Mouse (Mus musculus) naive thymus-derived CD4-positive, alpha-beta T cell, adult 2 months (primary cell): ENCODE data around the gene 1700056E22Rik.
A peak's percentile ranks its signal among the peaks of the same experiment; 100 is the strongest.

ENCODE experiments used
- DNase-seq: peaks from one replicate; pipeline ENCODE4 v3.0.0-alpha.2; 2011; ENCODE audit warnings: low read depth

1700056E22Rik gene

GRCm38 (mm10) chr1:184051286-184051685 is 17.2 kb upstream of the 1700056E22Rik start:
- peak; percentile 15 for DNase-seq

DNA sequence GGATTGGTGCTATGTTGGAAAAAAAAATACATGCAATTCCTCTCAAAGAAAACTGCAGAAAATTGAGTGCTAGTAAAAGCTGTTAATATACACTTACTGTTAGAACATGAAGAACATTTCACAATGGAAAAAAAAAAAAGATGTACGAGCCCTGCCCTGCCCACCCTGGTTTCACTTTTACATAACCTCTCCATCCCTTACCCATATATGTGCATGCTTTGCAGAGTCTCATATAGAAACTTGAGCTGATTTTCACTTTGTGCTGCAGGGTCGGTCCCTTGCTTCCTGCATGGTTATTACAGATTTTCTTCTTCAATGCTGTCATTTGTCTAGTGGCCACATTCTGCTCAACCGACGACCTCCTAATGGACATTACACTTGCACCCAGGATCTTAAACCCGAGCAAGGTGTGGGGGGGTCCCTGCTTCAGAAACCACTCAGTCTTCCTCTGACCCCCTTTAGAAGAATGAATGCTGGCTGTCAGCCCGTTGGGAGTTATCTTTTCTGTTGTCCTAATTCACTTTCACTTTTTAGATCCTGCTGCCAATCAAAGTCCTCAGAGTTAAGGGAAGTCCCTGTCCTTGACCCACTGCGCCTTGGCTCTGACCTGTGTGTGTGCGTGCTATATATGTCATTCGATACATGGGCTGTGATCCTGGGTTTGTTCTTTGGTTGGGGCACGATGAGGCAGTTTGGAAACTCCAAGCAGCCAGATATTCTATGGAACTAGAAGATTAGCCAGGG is 14.7 kb upstream of the 1700056E22Rik start:
- DNase-seq: peak; percentile 72

DNA sequence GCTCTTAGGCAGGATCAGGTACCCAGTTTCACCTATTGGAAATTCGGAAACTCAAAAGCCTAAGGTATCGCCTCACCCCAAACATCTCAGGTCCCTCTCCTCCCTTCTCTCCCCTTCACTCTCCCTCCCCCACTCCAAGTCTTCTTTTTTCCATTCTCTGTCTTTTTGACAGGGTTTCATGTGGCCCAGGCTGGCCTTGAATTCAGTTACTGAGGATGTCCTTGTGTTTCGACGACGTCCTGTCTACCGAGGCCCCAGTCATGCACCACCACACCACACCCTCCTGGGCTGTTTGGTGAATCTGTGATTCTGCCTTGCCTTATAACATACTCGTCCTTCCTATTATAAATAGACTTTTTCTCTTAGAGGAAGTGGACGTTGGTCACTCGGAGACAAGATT is 13.7 kb upstream of the 1700056E22Rik start:
- DNase-seq: peak; percentile 52

GRCm38 (mm10) chr1:184046070-184046677 is 12.1 kb upstream of the 1700056E22Rik start:
- DNase-seq: peak; percentile 32

GRCm38 (mm10) chr1:184043391-184043790 is 9.3 kb upstream of the 1700056E22Rik start:
- no peak for DNase-seq

DNA sequence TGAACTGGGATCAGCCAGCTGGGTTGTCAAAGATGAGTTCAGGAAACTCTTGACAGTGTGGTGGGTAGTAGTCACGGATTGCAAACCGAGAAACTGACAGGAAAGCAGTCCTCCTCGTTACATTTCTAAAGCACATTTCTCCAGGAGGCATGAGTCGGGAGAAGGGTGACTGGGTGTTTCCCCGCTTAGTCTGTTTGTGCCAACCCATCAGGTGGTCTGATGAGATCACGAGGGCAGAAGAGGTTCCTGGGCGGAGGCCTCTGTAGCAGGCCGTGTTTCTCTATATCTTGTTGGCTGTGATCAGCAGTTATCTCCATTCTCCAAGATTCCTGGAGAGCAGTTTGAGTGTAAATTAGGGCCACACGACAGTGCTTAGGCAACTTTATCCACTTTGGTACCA is 8.6 kb upstream of the 1700056E22Rik start:
- DNase-seq: peak; percentile 53

GRCm38 (mm10) chr1:184041778-184042573 is 7.9 kb upstream of the 1700056E22Rik start:
- no peak for DNase-seq

- DNase-seq: no peak
Observed at GRCm38 (mm10) chr1:184040906-184041305, 6.8 kb upstream of the 1700056E22Rik start.

GRCm38 (mm10) chr1:184040181-184040580 is 6.1 kb upstream of the 1700056E22Rik start:
- no peak for DNase-seq

DNA sequence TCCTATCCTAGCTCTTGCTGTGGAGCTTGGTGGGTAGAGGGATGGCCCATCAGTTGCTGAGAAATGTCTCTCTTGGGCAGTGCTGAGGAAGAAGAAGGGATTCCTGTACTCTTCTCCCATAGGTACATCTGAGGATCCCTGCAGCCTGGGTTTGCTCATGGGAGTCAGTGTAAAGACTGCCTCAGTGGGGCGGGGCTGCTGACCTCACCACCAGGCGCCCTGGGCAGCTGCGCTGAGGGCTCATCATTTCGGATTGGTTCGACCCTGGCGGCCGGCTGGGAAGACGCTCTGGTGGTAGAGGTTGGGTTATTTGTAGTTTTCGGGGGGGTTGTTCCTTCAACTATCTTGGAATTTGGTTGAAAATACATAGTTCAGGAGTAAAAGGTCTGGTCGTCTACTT is 5.2 kb upstream of the 1700056E22Rik start:
- DNase-seq: no peak

GRCm38 (mm10) chr1:184037802-184038201 is 3.7 kb upstream of the 1700056E22Rik start:
- peak; percentile 63 for DNase-seq

DNA sequence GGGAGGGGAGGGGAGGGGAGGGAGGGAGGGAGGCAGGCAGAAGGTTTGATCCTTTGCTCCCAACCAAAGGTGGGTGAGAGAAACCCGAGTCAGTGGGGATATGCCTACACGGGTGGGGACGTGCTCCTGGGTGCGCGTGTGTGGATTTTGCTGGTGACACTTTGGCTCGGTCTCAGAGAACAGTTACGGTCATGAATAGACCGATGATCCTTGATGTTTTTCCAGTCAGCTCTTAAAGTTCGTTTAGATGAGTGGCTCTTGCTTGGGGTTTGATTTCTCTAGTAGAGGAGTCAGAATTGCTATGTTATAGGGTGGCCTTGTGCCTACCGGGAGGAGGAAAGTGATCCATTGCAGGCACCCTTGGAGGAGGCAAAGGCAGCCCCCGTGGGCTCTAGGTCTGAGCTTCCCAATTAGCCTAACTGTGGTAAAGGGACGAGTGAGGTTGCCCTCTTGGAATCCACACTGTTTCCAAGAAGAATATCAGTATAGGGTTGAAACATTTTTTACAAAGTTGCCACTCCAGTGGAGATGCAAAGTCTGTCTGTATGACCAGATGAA is 1.3 kb upstream of the 1700056E22Rik start:
- peak; percentile 55 for DNase-seq

DNA sequence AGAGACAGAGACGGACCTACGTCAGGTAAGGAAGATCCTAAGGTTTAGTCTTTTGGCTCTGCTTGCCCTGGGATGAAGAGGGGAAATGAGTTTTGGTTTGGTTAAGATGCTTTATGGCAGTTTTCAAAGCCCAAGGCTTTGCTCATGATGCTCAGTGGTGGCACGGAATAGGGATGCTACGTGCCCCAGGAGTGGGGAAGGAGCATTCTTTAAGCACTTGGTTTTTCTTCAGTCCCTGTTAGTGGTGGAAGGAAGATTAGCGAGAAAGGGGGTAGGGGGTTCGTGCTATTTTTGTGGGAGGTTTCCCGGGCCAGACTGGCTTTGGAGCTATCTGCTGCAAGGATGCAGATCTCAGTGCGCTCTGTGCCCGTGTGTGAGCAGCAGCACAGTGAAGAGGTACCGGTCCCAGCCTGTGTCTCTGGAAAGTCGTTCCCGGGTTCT is 660 bp upstream of the 1700056E22Rik start:
- DNase-seq: peak; percentile 76

- DNase-seq: peak; percentile 86
Observed at GRCm38 (mm10) chr1:184033390-184034010, 601 bp downstream of the 1700056E22Rik start.

DNA sequence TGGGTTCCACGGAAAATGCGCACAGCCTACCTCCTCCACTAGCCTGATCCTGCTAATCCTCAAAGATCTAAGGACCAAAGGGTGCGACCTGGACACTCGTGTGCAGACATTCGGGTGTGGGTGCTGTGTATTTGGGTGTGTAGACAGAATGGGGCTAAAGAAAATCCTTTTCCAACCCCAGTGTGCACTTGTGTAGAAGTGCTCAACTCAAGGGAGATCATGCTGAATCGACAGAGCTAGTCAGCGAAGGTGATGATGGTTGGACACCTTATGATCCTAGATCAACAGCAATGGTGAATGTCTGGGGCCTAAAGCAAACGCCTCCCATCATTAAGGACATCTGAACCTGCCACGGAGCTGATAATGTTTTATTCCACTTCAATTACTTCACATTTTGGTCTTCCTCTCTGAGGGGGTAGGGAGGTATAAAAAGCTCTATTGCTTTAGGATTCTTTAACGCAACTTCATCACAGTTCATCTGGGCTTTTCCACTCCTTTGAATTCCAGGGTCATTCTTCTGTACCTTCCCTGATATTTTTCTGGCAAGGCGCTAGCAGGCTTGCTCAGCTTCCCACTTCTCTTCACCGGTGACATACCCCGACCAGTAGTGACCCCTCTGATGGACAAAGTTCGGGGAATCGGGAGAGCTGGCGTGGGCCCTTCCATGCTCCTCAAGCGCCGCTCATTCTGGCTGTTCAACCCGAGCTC is 1.3 kb downstream of the 1700056E22Rik start:
- peak; percentile 54 for DNase-seq

DNA sequence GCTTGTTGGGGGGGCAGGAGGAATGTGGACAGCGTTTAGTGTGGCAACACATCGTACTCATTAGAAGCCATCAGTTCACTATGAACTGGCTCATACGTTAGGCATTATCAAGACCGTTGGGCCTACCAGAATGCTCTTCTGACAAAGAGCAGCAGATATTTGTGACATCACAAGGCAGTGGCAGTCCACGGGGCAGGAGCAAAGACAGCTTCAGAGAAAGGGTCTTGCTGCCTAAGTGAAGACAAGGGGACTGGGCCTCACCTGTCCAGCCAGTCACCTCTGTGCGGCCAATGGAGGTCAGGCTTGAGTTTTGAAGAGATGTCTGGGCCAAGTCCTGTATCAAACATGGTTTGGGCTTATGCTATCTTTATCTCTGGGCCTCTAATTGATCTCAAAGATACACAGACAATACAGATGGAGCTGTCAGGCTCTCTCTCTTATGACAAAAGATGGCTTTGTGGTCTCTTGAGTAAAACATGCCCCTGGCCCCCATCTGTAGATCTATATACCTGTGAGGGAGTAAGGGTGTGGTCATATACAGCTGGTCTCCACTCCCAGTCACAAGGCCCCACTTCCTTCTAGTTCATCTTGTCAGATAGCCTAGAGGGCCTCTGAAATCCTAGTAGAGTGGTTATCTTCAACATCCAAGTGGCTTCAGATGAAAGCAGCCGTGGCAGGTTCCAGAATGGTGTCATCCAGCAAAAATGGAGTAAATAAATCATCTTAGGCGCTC is 3.9 kb downstream of the 1700056E22Rik start:
- DNase-seq: no peak

- DNase-seq: no peak
Observed at GRCm38 (mm10) chr1:184027039-184027438, 7.1 kb downstream of the 1700056E22Rik start.

DNA sequence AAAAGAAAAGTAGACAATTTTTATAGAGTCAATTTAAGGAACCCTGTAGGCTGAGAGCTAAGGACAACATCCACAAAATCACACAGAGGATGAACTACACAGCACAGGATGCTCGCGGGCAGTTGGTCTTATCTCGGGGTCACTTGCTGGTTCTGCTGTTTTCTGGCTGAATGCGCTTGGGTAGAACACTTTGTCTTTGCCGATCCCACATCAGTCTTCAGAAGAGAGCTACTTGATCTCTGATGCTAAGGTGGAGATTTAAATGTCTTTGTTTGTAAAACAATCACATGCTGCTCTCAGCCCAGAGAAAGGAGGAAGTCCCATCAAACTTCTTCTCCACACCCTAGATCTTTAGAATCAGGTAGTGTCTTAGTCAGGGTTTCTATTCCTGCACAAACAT is 9.0 kb downstream of the 1700056E22Rik start:
- peak; percentile 77 for DNase-seq

- peak; percentile 83 for DNase-seq
Observed at GRCm38 (mm10) chr1:184024631-184025030, 9.5 kb downstream of the 1700056E22Rik start.

- no peak for DNase-seq
Observed at GRCm38 (mm10) chr1:184023971-184024370, 10.1 kb downstream of the 1700056E22Rik start.

GRCm38 (mm10) chr1:184019722-184020107 is 14.4 kb downstream of the 1700056E22Rik start:
- DNase-seq: no peak
